Mouse (Mus musculus) left cerebral cortex, postnatal 25 days (tissue): ENCODE results near the gene Commd7. TPM values are rescaled to one million over a fixed set of nuclear protein-coding genes. Genes with fewer than 3 reads are reported as not detected.
"Not testable (repeated sequence)": the region's sequence is repeated elsewhere in the genome, so short reads cannot be mapped to it uniquely, and the experiment has no call there.

Source experiments
- DNase-seq, 2 experiments: peaks; one replicate each; pipeline ENCODE4 v3.0.0; 2022; ENCODE audit warnings: low spot score in 2 of 2, mixed read lengths in 1 of 2
- intact Hi-C: fragments of 180-260 bp; cut with DNase I; formaldehyde crosslinking; loops from one replicate; pipeline ENCODE4 v1.15.1; 2025
- total RNA-seq, 2 experiments: library from RNA; stranded (reverse); gene quantifications; 2 replicates each; pipeline ENCODE4 v1.2.3; 2021

Commd7 gene
- 10 to 100 TPM; 28.4 to 29.4 TPM for total RNA-seq

DNA sequence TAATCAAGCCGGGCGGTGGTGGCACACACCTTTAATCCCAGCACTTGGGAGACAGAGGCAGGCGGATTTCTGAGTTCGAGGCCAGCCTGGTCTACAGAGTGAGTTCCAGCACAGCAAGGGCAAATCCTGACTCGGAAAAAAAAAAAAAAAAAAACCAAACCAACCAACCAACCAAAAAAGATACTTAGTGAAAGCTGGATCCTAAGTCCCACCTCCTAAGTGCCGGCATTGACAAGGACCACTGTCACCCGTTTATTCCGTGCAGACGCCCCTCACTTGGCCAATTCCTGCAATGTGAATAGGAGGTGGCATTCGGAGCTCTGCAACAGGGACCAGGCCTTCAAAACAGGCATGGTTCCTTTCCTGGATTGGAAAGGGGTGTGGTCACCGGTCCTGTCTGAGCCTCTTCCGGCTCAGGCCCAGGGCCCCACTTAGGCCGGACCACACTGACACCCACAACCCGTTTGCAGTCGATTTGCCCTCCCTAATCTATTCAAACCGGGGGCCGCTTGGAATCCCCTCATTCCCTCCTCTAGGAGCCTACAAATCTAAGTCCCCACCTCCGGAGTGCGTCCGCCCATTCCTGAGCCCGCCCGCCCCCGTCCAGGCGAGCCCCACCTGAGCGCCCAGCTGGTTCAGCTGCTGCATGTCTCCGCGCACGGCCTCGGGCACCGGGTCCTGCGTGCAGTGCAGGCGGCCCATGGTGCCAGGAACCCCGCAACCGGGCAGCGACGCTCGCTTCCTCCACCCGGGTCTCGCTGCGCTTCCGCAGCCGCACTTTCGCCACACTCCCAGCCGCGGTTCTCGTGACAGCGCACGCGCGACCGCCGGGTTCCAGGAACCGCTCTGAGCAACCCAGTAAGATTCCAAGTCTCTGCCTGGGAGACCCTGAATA lies at the start of gene Commd7:
Gene Commd7, minus strand, starts transcription at position 806 of the 895 bp plus-strand sequence.
- intact Hi-C loops: no loop called here
- DNase-seq: peak; percentile 85 to 86

DNA sequence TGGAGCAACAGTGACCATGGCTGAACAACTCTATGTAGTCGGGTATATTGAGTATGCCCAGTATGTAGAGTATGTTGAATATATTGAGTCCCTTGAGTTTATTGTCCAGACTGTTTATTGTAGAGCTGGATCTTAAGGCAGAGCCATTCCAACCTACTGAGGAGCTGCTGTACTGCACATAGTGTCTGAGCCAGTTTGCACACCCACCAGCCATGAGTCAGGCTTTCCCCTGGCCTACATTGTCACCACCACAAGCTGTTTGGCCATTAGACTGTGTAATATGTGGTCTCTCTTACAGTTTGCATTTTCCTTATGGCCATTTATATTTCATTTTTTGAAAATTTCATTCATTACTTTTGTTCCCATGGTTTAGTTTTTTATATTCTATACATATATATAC lies 47.4 kb upstream of the Commd7 start:
- peak; percentile 5 to 81 for DNase-seq
- intact Hi-C loops: no loop called here

DNA sequence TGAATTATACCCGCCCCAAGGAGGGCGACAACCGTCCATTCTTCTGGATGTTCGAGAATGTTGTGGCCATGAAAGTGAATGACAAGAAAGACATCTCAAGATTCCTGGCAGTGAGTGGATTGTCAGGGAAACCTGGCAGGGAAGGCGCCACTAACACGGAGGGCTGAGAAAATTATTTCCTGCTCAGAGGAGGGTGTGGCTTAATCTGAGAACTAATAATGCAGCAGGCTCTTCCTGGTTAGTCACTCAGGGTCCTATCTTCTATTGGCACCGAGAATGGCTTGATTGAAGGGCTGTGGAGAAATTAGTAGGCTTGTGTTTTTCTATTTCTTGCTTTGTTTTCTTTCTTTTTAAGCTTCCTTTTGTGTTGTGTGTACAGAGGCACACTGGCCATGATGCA lies 45.0 kb upstream of the Commd7 start:
- intact Hi-C loops: no loop called here
- DNase-seq: no peak

DNA sequence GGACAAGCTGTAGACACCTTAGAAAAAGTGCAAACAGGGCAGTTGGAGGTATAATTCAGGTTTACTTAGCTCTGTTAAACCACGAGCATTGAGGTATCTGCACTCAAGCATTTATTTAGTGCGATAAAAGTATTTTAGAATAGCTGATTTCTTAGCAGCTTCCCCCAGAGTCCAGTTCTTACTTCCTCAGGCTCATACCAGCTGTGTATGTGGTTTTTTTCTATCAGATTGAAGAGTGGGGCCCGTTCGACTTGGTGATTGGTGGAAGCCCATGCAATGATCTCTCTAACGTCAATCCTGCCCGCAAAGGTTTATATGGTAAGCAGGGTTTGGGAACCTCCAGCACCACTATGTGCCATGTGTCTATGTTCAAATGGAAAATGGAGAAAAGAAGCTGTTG lies 44.4 kb upstream of the Commd7 start:
- DNase-seq: no peak
- intact Hi-C loops: no loop called here

DNA sequence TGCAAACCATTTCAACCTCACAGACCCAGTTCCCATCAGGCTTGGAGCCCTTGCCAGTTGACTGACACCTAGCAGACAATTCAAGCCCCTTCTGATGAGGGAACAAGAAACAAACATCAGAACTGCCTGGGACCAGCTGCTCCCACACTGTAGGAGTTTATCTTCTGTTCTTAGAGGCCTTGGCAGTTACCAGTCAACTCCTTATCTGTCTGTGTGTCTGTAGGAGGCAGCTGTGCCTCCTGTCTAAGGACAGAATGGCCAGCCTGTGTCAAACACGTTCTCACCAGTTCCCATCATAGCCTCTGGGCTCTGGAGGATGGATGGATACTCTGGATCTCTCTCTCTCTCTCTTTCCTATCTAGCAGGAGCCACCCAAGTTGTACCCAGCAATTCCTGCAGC lies 42.8 kb upstream of the Commd7 start:
- intact Hi-C loops, DNase-seq: not testable (repeated sequence)

DNA sequence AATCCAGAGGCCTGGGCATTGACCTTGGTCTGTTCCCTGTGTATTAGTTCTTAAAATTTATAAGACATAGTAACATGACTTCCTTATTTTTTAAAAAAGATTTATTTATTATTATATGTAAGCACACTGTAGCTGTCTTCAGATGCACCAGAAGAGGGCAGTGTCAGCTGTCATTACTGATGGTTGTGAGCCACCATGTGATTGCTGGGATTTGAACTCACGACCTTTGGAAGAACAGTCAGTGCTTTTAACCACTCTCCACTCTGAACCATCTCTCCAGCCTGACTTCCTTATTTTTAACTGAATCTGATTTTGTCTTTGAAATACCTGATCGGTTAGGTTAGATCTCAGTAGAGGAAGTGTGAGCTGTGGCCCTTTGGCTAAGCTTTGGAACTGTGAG lies 40.0 kb upstream of the Commd7 start:
- intact Hi-C loops: loop anchor here (1.0 kb wide), 1 partner anchor 45 kb away; no protein-coding TSS in a partner anchor
- no peak for DNase-seq

- intact Hi-C loops: no loop called here
- peak in 1 of 2 experiments; percentile 8 for DNase-seq
Measured at GRCm38 (mm10) chr2:153670111-153670510, 37.5 kb upstream of the Commd7 start.

DNA sequence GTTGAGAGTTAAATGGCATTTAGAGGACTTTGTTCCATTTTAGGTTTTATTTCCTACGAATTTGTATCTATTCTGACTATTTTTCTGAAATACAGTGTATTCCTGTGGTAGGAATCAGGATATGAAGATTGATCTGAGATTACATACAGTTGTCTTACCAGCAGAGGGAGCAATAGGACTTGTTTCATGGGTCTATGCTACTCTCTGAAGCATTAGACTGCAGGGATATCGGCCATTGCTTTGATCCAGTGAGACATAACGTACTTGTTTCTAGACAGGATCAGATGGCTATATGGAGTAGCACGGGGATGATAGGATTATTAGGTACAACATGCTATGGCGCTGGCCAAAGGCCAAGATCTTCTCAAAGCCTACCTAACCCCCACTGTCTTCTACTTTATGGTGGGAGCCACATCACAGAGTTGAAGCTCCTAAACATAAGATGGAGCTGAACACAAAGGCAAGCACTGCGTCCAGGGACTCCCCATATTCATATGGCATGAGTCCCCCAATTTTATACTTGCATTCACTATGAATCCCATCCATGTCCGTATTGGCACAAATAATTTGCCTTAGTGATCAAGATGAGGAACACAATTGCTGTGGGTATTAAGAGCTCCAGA lies 36.3 kb upstream of the Commd7 start:
- intact Hi-C loops: loop anchor here (2.0 to 5.0 kb wide), 4 partner anchors 128 to 283 kb away; no protein-coding TSS in a partner anchor
- peak; percentile 52 to 75 for DNase-seq

- no peak for DNase-seq
- intact Hi-C loops: loop anchor here (5.0 kb wide), 2 partner anchors 132 to 287 kb away; no protein-coding TSS in a partner anchor
Measured at GRCm38 (mm10) chr2:153665401-153665800, 32.8 kb upstream of the Commd7 start.

DNA sequence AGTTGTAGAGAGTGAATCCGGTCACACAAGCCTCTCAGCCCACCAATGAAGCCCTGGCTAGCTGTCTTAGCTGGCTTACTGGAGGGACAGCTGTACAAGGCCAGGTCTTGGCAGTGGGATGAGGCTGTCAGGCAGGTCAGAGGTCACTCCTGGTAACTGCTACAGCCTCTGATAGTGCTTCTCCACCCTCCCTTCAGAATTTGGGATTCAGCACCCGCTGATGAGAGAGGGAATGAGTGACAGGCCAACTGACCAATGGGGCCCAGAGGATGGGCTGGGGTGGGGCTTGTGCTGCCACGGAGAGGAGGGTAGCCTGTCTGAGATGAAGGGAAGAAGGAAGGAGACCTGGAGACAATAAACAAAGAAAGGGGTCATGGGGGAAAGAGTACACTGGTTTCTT lies 28.0 kb upstream of the Commd7 start:
- intact Hi-C loops: no loop called here
- DNase-seq: no peak

DNA sequence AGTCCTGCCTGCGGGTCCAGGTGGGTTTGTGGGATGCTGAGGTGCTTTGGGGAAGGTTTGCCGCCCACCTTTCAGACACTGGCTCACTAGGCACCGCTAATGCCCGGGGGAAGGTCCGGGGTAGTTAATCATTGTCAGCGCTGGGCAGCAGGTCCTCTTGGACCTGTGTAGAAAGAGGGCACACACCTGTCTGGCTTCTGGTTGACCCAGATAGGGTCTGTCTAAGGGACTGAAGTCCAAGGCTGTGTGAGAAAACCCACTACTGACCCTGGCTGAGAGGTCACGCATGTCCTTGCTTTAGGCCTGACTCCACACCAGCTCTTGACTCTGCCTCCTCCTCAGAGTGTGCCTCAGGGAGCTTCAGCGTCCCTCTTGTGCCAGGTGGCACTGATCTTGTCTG lies 25.1 kb upstream of the Commd7 start:
- DNase-seq, intact Hi-C loops: not testable (repeated sequence)

GRCm38 (mm10) chr2:153651681-153652080 lies 19.1 kb upstream of the Commd7 start:
- no peak for DNase-seq
- intact Hi-C loops: no loop called here

DNA sequence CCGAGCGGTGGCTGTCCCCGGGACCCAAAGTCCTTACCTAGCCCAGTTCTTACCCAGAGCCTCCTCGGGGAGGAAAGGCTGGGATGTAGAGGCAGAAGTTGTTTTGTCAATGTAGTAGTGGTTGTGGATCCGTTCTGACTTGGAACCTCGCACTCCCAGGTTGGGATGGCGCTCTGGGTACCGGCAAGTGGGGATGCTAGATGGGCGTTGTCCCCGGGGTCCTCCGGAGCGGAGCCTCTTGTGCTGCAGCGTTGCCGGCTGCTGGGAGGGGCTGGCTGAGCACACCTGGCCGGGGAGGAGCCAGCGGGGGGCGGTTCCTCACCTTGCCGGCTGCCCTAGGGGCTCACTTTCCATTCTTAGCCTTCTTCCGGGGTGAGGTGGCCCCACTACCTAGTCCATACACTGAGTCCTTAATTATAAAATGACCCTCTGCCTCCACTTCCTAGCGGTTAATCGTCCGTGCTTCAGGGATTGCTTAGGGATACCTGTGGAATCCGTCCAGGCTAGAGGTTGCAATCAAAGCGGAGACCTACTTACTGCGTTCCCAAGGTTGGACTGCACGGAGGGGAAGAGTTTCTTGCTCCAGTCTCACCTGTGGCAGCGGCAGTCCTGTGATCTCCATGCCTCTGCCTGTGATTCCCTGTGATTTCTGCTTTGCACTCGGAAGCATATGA lies 17.6 kb upstream of the Commd7 start:
- DNase-seq: no peak
- intact Hi-C loops: no loop called here

DNA sequence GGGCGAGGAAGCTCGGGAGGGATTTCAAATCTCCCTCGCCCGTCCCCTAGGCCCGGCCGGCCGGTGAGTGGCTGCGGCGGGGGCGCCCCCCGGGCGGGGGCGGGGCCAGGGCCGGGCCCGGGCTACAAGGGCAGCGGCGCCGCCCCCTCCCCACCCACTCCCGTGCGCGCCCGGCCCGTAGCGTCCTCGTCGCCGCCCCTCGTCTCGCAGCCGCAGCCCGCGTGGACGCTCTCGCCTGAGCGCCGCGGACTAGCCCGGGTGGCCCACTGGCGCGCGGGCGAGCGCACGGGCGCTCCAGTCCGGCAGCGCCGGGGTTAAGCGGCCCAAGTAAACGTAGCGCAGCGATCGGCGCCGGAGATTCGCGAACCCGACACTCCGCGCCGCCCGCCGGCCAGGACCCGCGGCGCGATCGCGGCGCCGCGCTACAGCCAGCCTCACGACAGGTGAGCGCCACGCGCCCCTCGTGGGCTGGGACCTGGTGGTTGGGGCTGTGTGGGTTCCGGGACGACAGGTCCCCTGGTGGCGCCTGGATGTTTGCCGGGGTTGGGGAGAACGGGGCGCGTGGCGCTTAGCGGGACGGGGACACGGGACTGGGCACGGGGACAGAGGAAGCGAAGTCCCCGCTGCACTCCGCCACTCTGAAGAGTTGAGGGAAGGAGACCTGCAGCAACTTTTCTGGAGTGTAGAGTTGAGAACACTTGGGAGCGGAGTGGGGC lies 16.9 kb upstream of the Commd7 start, which contains the start of gene Dnmt3b:
Gene Dnmt3b, plus strand, starts transcription at position 153 of the 716 bp plus-strand sequence.
- intact Hi-C loops: no loop called here
- peak; percentile 33 to 59 for DNase-seq

GRCm38 (mm10) chr2:153648773-153649297 lies 16.3 kb upstream of the Commd7 start:
- intact Hi-C loops: no loop called here
- no peak for DNase-seq

DNA sequence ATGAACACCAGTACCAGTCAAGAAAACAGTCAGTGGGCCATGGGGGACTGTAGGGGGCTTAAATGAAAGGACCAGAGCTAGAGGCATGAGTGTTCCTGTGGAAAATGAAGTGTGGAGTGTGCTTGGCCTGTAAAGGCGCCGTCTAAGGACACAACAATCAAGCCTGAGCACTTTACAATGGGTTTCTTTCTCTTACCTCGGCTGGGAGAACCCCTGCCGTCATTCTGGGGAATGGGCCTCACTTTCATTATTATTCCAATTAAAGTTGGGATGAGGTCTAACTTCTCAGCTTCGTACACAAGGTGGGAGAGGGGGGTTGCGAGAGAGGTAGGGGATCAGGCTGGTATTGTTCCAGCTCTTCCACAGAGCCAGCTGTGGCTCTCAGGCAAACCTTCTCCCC lies 10.4 kb upstream of the Commd7 start:
- intact Hi-C loops: no loop called here

DNA sequence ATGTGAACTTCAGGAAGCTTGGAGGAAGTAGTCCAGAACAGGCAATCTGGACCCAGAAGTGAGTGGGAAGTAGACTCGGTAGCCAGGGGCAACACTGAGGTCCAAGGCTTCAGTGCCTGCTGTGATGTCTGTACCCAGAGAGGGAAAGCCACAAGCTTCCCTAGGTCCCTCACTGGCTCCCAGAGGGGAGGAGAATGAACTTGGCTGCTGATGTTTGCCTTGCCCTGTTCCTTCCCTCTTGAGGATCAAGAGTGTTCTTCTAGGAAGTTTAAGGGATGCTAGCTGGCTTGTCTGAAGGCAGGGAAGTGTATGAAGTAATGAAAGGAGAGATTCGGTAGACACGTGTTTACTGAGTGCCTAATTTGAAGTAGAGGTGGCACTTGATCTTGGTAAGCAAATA lies 9.9 kb upstream of the Commd7 start:
- intact Hi-C loops: no loop called here
- DNase-seq: no peak

More for the DNA sequence above, 10.4 kb upstream of the Commd7 start:
- no peak for DNase-seq

- DNase-seq: no peak
- intact Hi-C loops: no loop called here
Measured at GRCm38 (mm10) chr2:153638977-153639680, 6.5 kb upstream of the Commd7 start.

DNA sequence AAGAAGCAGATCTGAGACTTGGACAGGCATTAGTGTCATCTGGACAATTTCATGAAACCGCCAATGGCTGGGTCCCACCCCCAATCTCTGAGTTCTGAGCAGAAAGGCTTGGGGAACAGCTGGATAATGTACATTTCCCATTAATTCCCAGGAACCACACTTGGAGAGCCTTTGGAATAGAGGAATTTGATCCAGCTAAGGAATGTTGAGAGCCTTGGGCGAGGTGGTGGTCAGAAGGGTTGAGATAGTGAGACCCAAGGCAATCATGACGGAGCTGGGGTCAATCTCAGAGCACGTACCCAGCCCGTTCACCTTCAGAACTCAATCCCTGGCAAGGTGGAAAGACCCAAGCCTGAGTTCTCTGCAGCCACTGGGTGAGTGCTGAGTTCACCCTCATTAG lies 678 bp upstream of the Commd7 start:
- intact Hi-C loops: no loop called here

More for the DNA sequence above, 678 bp upstream of the Commd7 start:
- no peak for DNase-seq
